Mouse (Mus musculus) limb, embryonic 13.5 days (tissue): ENCODE results near the gene Slc9a9. TPM values are rescaled to one million over a fixed set of nuclear protein-coding genes. Genes with fewer than 3 reads are reported as not detected.
"Not testable (repeated sequence)": the region's sequence is repeated elsewhere in the genome, so short reads cannot be mapped to it uniquely, and the experiment has no call there.

ENCODE experiments used
- ATAC-seq: fragments of 200-750 bp; cut with Nextera tagmentation; 2 replicates; pipeline ENCODE4 v1.8.0; 2017; ENCODE audit warnings: low read depth, moderate number of reproducible peaks, moderate TSS enrichment; ENCODE audit not compliant: low FRiP score
- H3K27ac ChIP-seq: fragments of 300-500 bp; sonication (generic); 2 replicates; pipeline ENCODE4 v1.5.1; 2015; ENCODE audit warnings: inconsistent platforms, mild to moderate bottlenecking, moderate library complexity
- H3K27me3 ChIP-seq: fragments of 300-500 bp; sonication (generic); 2 replicates; pipeline ENCODE4 v1.6.1; 2015; ENCODE audit warnings: mild to moderate bottlenecking, inconsistent platforms
- H3K36me3 ChIP-seq: fragments of 300-500 bp; sonication (generic); 2 replicates; pipeline ENCODE4 v1.6.1; 2015; ENCODE audit warnings: inconsistent platforms, mild to moderate bottlenecking, moderate library complexity
- H3K4me1 ChIP-seq: fragments of 300-500 bp; sonication (generic); 2 replicates; pipeline ENCODE4 v1.6.1; 2015; ENCODE audit warnings: inconsistent platforms
- H3K4me2 ChIP-seq: fragments of 300-500 bp; sonication (generic); replicated peaks from 2 replicates; pipeline ENCODE4 v1.6.1; 2015; ENCODE audit warnings: inconsistent platforms, mild to moderate bottlenecking, moderate library complexity
- H3K4me3 ChIP-seq: fragments of 300-500 bp; sonication (generic); 2 replicates; pipeline ENCODE4 v1.5.1; 2015; ENCODE audit warnings: moderate library complexity, mild to moderate bottlenecking, inconsistent platforms
- H3K9ac ChIP-seq: fragments of 300-500 bp; sonication (generic); 2 replicates; pipeline ENCODE4 v1.6.1; 2015; ENCODE audit warnings: mild to moderate bottlenecking, inconsistent platforms
- H3K9me3 ChIP-seq: fragments of 300-500 bp; sonication (generic); 2 replicates; pipeline ENCODE4 v1.6.1; 2016; ENCODE audit warnings: inconsistent platforms
- WGBS: fragments of 180-500 bp; shearing (Covaris S2); methylation state at CpG from one replicate; pipeline ENCODE4 v1.1.7; 2015; 5-methylcytosine and 5-hydroxymethylcytosine counted together
- polyA plus RNA-seq: library from polyadenylated mRNA; unstranded; fragments of >200 nt; fragmentation: Nextera tagmentation; extraction: Ambion mirVana; gene quantifications from 2 replicates; pipeline ENCODE4 v1.2.1, GENCODE M21; 2015

Gene Slc9a9
- polyA plus RNA-seq: 3.6 and 3.9 TPM in 2 replicates

GRCm38 (mm10) chr9:94669791-94670577, at the start of gene Slc9a9:
Slc9a9 (plus strand) TSS chr9:94669909.
- 0 out of 2 replicates have a peak, but pooled peaks cover 7% of the 10 kb centered on the region for H3K27me3 ChIP-seq
- peaks cover 8% of the 10 kb centered on the region for H3K4me1 ChIP-seq
- ATAC-seq: peak; percentile 81
- 2% methylated on average over 23 of the region's 23 CpGs for WGBS
- H3K4me2 ChIP-seq: peak within 1 kb of the TSS; percentile 81
- no peaks in the 10 kb centered on the region for H3K36me3 ChIP-seq
- H3K27ac ChIP-seq: no peak within 1 kb of the TSS
- peak within 1 kb of the TSS; percentile 54 for H3K4me3 ChIP-seq
- no peaks in the 10 kb centered on the region for H3K9me3 ChIP-seq
- H3K9ac ChIP-seq: peak within 1 kb of the TSS; percentile 60

GRCm38 (mm10) chr9:94620342-94620741, 49.4 kb upstream of the Slc9a9 start:
- Histone ChIP-seq H3K27me3 (no peaks in the 10 kb centered on the region), H3K4me1 (peaks cover 10% of the 10 kb centered on the region), H3K4me2 (no peak overlapping the region), H3K9me3 (no peaks in the 10 kb centered on the region), H3K36me3 (no peaks in the 10 kb centered on the region), H3K4me3 (no peak overlapping the region), H3K9ac (no peak overlapping the region), H3K27ac (no peak overlapping the region)
- no peak for ATAC-seq
- WGBS: 81% methylated on average over 6 of the region's 6 CpGs

- Histone ChIP-seq H3K27ac (no peak overlapping the region), H3K4me1 (peaks cover 10% of the 10 kb centered on the region), H3K4me3 (no peak overlapping the region), H3K36me3 (no peaks in the 10 kb centered on the region), H3K4me2 (no peak overlapping the region), H3K27me3 (no peaks in the 10 kb centered on the region), H3K9ac (no peak overlapping the region), H3K9me3 (no peaks in the 10 kb centered on the region)
- ATAC-seq: no peak
- 80% methylated on average over 10 of the region's 10 CpGs for WGBS
Observed at GRCm38 (mm10) chr9:94620846-94621245, 48.9 kb upstream of the Slc9a9 start.

GRCm38 (mm10) chr9:94621902-94622301, 47.8 kb upstream of the Slc9a9 start:
- ATAC-seq: no peak
- 54% methylated on average over 2 of the region's 2 CpGs for WGBS
- Histone ChIP-seq H3K4me1 (peaks cover 10% of the 10 kb centered on the region), H3K4me2 (no peak overlapping the region), H3K9me3 (peaks cover 3% of the 10 kb centered on the region; the same call in 1 of the 2 replicates), H3K4me3 (no peak overlapping the region), H3K36me3 (no peaks in the 10 kb centered on the region), H3K9ac (no peak overlapping the region), H3K27me3 (no peaks in the 10 kb centered on the region), H3K27ac (no peak overlapping the region)

- ATAC-seq: no peak
- H3K9me3 ChIP-seq: peaks cover 13% of the 10 kb centered on the region
- H3K27ac ChIP-seq: no peak overlapping the region
- H3K9ac ChIP-seq: no peak overlapping the region
- 85% methylated on average over 3 of the region's 3 CpGs for WGBS
- H3K27me3 ChIP-seq: no peaks in the 10 kb centered on the region
- peaks cover 4% of the 10 kb centered on the region; the same call in 1 of the 2 replicates for H3K4me1 ChIP-seq
- H3K4me3 ChIP-seq: no peak overlapping the region
- no peak overlapping the region for H3K4me2 ChIP-seq
- H3K36me3 ChIP-seq: no peaks in the 10 kb centered on the region
Observed at GRCm38 (mm10) chr9:94626737-94627136, 43.0 kb upstream of the Slc9a9 start.

GRCm38 (mm10) chr9:94628948-94629347, 40.8 kb upstream of the Slc9a9 start:
- no peak overlapping the region for H3K27ac ChIP-seq
- 65% methylated on average over 3 of the region's 3 CpGs for WGBS
- H3K4me1 ChIP-seq: peaks cover 4% of the 10 kb centered on the region; the same call in 1 of the 2 replicates
- ATAC-seq: no peak
- no peak overlapping the region for H3K9ac ChIP-seq
- no peak overlapping the region for H3K4me3 ChIP-seq
- peaks cover 13% of the 10 kb centered on the region for H3K9me3 ChIP-seq
- no peak overlapping the region for H3K4me2 ChIP-seq
- H3K36me3 ChIP-seq: no peaks in the 10 kb centered on the region
- H3K27me3 ChIP-seq: no peaks in the 10 kb centered on the region

GRCm38 (mm10) chr9:94634275-94634674, 35.4 kb upstream of the Slc9a9 start:
- not testable (repeated sequence) for H3K36me3 ChIP-seq, H3K4me3 ChIP-seq, ATAC-seq, H3K27me3 ChIP-seq, H3K4me1 ChIP-seq, H3K27ac ChIP-seq, H3K9ac ChIP-seq, H3K9me3 ChIP-seq, H3K4me2 ChIP-seq
- 87% methylated on average over 4 of the region's 4 CpGs for WGBS

- ATAC-seq: no peak
- Histone ChIP-seq H3K36me3 (no peaks in the 10 kb centered on the region), H3K4me3 (no peak overlapping the region), H3K4me2 (no peak overlapping the region), H3K9me3 (no peaks in the 10 kb centered on the region), H3K27me3 (no peaks in the 10 kb centered on the region), H3K9ac (no peak overlapping the region), H3K27ac (no peak overlapping the region), H3K4me1 (no peaks in the 10 kb centered on the region)
- 84% methylated on average over 6 of the region's 6 CpGs for WGBS
Observed at GRCm38 (mm10) chr9:94645631-94646030, 24.1 kb upstream of the Slc9a9 start.

GRCm38 (mm10) chr9:94647425-94647824, 22.3 kb upstream of the Slc9a9 start:
- 59% methylated on average over 4 of the region's 4 CpGs for WGBS
- Histone ChIP-seq H3K27ac (no peak overlapping the region), H3K9me3 (no peaks in the 10 kb centered on the region), H3K36me3 (no peaks in the 10 kb centered on the region), H3K4me1 (no peaks in the 10 kb centered on the region), H3K4me2 (no peak overlapping the region), H3K27me3 (no peaks in the 10 kb centered on the region), H3K9ac (no peak overlapping the region), H3K4me3 (no peak overlapping the region)
- ATAC-seq: no peak

GRCm38 (mm10) chr9:94649991-94650390, 19.7 kb upstream of the Slc9a9 start:
- 76% methylated on average over 1 of the region's 1 CpGs for WGBS
- Histone ChIP-seq H3K4me2 (no peak overlapping the region), H3K4me3 (no peak overlapping the region), H3K4me1 (no peaks in the 10 kb centered on the region), H3K27ac (no peak overlapping the region), H3K9ac (no peak overlapping the region), H3K27me3 (no peaks in the 10 kb centered on the region), H3K36me3 (no peaks in the 10 kb centered on the region), H3K9me3 (no peaks in the 10 kb centered on the region)
- ATAC-seq: no peak

- WGBS: 87% methylated on average over 6 of the region's 6 CpGs
Observed at GRCm38 (mm10) chr9:94653198-94653597, 16.5 kb upstream of the Slc9a9 start.

GRCm38 (mm10) chr9:94653827-94654226, 15.9 kb upstream of the Slc9a9 start:
- H3K4me3 ChIP-seq: no peak overlapping the region
- H3K4me1 ChIP-seq: no peaks in the 10 kb centered on the region
- no peaks in the 10 kb centered on the region for H3K9me3 ChIP-seq
- no peaks in the 10 kb centered on the region for H3K36me3 ChIP-seq
- H3K27ac ChIP-seq: no peak overlapping the region
- no peaks in the 10 kb centered on the region for H3K27me3 ChIP-seq
- 88% methylated on average over 2 of the region's 2 CpGs for WGBS
- no peak overlapping the region for H3K9ac ChIP-seq
- no peak for ATAC-seq
- H3K4me2 ChIP-seq: no peak overlapping the region

More at GRCm38 (mm10) chr9:94653198-94653597, 16.5 kb upstream of the Slc9a9 start:
- no peaks in the 10 kb centered on the region for H3K4me1 ChIP-seq
- no peaks in the 10 kb centered on the region for H3K9me3 ChIP-seq
- H3K9ac ChIP-seq: no peak overlapping the region
- no peak for ATAC-seq
- no peak overlapping the region for H3K4me3 ChIP-seq
- H3K4me2 ChIP-seq: no peak overlapping the region
- no peaks in the 10 kb centered on the region for H3K36me3 ChIP-seq
- H3K27ac ChIP-seq: no peak overlapping the region
- no peaks in the 10 kb centered on the region for H3K27me3 ChIP-seq

GRCm38 (mm10) chr9:94656265-94656664, 13.4 kb upstream of the Slc9a9 start:
- Histone ChIP-seq H3K4me1 (no peaks in the 10 kb centered on the region), H3K4me2 (no peak overlapping the region), H3K36me3 (no peaks in the 10 kb centered on the region), H3K4me3 (no peak overlapping the region), H3K27me3 (no peaks in the 10 kb centered on the region), H3K27ac (no peak overlapping the region), H3K9me3 (no peaks in the 10 kb centered on the region), H3K9ac (no peak overlapping the region)
- 78% methylated on average over 4 of the region's 4 CpGs for WGBS
- no peak for ATAC-seq
